Mouse (Mus musculus) hindlimb bud, embryonic 11.5 days (tissue): ENCODE results near the gene Mrgprb3.

Source experiments
- DNase-seq: peaks from one replicate; pipeline ENCODE4 v3.0.0-alpha.2; 2012; ENCODE audit warnings: low read depth, low spot score; ENCODE audit errors: extremely low spot score

Gene Mrgprb3

DNA sequence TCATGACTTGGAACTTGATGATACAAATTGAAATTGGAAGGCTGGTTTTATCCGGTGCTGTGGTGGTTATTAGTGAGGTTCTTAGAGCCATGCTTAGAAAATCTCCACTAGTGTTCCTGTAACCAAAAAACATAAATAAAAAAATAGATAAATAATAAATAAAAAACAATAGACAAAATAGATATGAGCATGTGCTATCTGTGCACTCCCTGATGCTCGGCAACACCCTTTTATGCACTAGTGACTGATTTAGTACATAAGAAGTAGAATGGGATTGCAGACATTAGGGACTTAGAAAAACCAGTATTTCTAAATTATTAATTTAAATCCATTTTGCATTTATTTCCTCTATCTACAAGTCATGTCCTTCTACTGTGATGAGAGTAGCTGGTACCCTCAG is at the start of gene Mrgprb3:
TSS of gene Mrgprb3 (minus strand) at position 101 of the 400 bp plus-strand sequence.
- DNase-seq: no peak
